Mouse (Mus musculus): Measurements from ENCODE around the gene Ank2. TPM values are rescaled to one million over a fixed set of nuclear protein-coding genes. Genes with fewer than 3 reads are reported as not detected.

The Ank2 gene
- total RNA-seq, 2 experiments from 2014 or later: 38.6 to 42.5 TPM

DNA sequence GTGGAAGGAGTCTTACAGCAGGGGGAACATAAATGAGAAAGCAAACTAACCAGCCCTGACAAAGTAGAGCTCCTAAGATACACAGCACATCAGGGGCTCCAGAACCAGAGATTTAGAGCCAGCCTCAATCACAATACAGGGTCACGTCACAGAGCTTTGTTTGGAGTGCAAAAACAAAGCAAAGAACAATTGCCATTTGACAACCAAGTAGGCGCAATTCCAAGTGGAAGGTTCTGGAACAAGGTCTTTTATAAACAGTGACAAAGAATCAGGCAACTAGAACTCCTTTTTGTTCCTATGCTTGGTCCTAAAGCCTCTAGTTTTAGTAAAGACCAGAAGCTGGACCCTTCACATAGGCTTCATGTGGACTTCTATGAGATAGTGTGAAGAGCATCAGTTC, 326.5 kb downstream of the Ank2 start:
- no peak for DNase-seq

DNA sequence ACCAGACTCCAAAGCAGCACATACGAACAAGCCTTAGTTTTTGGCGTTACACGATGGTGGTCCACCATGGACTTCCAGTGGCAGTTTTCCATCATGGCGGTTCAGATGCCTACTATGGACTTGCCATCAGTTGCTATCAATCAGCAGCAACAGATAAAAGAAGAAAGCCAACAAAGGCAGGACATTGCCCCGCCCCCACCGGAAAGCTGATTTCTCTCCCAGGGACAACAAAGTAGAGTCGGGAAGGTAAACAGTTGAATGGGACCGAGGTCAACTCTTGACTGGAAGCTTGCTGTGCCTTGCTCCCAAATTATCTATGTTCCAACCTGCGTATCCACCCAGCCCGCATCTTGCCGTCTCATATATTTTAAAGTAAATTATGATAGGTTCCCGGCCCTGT, 328.9 kb downstream of the Ank2 start:
- DNase-seq: no peak

DNA sequence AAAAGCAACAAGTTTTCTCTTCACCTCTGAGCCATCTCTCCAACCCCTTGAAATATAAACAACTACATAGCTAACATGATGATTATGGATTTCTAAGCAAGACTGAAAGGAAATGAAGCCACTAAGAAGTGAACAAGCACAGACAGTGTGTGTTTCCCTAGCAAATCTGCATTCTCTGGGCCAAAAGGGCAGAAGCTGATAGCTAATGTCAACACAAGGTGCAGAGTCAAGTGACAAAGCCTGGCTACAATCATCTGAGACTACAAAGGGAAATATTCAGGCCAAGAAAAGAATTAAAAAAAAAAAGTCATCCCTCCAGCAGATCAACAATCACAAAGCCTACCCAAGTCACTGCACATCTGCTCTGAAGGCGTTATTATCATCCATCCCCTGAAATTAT, 330.0 kb downstream of the Ank2 start:
- DNase-seq: no peak

DNA sequence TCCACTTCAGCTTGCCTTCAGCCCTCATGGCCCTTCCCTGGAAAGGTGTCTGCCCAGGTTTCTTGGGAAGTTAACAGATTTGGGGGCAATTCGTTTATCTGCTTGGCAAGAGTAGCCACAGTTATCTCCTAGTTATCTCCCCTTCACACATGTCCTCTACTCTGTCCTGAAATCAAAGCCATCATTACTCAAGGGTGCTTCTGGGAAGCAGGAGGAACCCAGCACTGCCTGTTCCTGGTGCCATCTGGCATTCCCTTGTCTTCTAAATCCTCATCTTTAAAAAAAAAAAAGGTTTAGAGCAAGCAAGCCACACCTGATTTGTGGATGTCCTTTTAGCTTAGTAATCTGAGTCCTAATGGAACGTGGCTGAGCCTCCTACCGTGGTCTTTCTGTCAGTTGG, 335.4 kb downstream of the Ank2 start:
- DNase-seq: no peak

DNA sequence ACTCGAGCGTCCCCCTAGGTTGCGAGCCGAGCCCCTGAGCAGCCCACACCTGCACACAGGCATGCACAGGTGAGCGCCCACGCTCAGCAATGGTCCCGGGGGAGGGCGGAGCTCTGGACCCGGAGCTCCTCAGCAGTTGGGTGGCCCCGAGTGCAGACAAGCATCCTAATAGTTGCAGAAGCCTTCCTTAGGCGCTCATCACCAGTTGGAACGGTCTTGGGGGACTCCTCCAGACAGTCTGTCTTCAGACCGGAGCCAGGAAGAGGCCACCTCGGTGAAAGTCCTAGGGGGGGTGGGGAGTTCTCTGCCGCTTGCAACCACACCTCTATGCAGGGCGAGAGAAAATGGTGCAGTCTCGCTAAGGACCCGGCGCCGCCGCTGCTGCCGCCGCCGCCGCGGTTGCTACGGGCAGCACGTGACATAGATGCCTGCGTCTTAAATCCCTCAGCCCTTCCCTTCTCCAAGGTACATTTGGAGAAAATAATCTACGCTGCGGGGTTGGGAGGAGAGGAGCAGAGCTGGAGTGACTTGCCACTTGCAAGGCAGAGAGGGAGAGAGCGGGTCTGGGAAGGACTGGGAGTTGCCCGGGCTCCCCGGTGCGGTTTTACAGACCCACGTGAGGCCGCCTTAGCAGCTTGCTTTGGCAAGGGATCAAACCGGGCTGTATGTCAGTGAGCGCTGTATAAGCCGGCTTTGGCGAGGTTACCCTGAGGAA, 337.0 kb downstream of the Ank2 start:
- DNase-seq: peak; percentile 63 to 65

DNA sequence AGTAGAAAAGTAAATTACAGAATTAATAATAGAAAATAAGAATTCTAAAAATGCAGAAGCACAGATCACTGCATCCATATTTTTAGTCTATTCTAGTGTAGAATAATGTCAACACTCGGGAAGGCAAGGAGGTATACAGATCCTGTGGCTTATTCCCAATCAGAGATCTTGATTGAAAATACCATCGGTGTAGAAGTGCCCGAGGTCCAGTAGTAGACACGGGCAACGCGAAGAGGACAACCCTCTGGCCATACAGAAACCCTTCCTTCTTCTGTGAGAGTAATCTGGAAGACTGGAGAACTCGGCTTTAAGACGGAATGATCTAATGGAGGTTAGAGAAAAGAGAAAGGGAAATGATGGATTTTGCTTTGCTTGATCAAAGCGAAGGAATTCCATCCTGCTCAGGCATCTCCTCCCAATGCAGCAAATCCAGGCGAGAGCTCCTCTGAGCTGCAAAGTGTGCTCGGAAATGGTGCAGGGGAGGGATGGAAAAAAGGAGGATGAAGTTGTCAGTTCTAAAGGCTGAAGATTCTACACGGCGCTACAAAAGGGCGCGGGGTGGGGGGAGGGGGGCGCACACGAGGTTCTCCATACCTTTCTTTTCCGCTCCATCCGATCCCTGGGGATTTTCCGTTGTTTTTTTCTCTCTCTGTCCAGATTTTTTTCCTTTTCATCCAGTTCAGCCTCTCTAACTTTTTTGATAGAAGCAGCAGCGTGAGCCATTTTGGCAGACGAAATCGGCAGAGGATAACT, 337.9 kb downstream of the Ank2 start:
- no peak for DNase-seq

DNA sequence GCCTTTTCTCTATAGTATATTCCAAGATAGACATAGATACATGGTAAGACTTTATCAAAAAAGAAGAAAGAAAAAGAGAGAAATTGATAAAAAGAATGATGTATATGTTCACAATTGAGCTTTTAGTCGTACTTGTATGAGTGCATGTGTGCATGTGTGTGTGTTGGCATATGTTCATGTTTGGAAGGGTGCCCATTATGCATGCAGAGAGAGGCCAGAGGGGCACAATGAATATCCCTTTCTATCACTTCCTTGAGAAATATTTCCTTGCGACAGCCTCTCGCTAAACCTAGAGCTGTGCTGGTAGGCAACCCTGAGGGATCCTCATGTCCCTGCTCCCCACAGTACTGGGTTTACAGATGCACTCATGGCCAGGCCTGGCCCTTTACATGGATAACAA, 341.4 kb downstream of the Ank2 start:
- DNase-seq: no peak

DNA sequence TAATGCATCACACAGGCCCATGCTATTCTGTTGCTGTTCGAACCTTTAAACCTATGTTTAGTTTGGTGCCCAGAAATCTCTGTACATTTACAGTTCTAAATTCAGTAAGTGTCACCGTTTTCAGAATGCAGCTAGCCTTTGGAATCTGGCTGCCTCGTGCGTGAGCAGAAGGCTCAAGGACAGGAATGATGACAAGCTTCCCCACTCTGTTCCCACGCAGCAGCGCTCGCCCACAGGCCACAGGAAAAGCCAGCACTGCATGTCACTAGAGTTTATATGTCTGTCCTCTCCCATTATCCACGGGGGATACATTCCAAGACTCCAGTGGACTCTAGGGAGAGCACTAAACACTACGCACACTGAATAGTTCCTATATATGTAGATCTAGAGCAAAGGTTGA, 343.1 kb downstream of the Ank2 start:
- DNase-seq: peak; percentile 13 to 14

DNA sequence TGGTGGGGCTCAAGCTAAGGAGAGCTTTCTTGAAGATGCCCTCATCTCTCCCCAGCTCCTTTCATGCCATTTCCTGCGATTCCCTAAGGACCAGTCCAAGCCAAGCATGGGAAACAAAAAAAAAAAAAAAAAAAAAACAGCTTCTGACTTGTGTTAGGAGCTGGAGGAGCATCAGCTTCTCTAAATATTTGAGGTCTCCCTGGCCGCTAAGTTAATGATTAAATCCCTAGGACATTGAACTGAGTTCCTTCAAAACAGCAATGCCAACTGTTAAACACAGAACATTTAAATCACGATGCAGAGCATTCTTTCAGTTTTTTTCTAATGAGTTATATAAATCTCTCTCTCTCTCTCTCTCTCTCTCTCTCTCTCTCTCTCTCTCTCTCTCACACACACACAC, 345.3 kb downstream of the Ank2 start:
- no peak for DNase-seq

DNA sequence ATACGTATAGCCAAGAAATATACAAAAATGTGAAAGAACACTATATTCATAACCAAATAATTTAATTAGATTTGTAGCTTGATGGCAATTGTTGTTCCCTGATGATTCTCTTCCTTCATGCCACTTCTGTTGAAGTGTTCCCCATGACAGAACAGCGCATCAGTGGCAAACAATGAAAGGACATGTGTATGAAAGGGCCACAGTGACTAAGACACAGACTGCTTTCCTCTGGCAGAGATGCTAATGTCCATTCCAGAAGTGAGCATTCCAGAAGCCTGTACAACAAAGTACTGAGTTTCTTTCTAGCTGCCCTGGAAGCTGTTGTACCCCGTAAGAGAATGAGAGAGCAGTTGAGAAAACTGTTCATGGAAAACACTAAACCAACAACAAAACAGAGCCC, 345.7 kb downstream of the Ank2 start:
- DNase-seq: no peak

DNA sequence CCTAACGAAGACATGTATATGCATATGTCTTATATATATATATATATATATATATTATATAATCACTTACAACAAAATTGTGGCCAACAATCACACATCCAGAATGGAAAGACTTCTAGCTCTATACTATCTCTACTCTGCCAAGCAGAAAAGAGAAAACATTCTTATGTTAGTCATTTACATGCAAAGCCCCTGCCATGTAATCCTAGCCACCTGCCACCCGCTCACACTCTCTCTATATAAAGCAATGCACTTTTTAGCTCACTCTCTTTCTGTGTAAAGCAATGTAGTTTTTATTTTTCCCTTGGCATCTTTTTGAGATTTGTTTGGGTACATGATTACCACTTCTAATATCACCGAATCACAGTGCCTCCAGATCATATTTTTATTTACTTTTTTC, 350.5 kb downstream of the Ank2 start:
- no peak for DNase-seq

DNA sequence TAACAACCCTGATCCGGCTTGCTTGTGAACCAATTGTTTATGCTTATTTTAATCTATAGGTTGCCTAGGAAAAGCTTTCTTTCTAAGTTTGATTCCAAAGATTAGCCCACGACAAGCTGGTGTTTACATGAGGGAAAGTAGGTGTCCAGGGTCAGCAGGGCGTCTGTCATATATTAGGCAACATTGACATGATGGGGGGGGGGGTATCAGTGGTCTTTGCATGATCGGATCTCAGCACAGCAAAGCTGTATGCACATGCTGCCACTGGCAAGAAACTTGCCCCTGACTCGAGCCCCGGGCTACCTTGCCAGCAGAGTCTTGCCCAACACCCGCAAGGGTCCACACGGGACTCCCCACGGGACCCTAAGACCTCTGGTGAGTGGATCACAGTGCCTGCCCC, 358.6 kb downstream of the Ank2 start:
- no peak for DNase-seq

DNA sequence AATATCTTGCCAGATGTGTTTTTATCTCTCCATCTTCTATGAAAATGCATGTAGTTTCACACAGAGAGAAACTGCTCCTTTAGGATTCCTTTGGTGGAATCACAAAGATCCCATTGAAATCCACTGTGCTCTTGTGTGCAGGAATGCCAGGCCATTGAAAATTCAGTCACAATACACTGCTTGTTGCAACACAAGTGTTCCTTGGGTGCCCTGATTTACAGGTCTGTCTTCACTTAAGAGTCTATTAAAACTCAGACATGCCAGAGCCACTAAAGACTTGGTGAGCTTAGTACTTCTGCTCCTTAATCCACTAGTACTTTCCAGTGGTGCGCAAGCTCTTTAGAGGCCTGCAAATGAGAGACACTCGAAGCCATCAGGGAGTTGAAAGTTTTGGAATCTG, 359.5 kb downstream of the Ank2 start:
- DNase-seq: no peak

DNA sequence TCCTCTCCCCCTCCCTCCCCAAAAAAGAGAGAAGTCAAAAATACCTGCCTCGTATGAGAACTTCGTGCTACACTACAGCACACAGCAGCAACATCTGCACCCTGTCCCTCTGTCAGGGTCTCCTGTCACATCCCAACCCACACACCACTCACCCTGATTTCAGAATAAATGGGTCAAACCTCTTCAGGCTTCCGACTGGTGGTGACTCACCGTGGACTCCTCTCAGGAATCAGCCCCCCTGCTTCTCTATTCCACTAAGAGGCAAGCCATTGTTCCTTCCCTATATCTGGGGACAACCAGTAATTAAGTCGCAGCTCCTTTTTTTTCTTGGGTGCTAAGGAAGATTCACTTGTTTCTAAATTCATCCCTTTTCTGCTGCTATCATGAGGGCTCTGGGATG, 361.6 kb downstream of the Ank2 start:
- DNase-seq: no peak

DNA sequence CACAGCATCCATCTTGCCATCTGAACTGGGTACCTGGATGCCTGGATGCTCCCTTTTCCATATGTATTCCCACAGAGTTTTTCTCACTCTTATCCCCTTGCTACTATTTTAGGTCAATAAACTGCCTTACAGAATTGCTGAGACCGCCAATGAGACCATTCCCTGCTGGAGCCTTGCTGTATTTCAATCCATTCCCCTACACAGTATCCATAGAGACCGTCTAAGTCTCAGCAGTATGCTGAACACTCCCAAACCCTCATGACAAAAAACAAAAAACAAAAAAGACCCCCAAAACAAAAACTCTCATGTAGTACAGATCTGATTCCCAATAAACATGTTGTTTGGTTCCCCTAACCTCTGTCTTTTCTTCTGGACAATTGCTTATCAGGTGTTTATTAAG, 365.1 kb downstream of the Ank2 start:
- DNase-seq: no peak

DNA sequence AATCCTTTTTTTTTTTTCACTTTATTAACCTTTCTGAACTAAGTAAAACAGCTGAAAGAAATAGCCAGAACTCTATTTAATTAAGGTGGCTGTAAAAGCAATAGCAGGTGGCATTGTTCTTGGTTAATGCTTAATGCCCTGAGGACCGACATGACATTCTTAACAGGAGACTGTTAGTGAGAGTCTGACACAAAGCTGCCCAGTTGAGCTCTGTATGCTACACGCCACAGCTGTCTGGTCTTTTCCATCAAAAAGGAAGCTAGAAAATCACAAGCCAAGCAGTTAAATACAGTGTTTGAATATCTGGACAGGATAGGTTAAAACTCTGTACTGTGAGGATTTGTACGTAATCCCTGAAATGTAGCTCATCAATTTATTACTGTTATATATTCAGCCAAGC, 368.1 kb downstream of the Ank2 start:
- DNase-seq: no peak

DNA sequence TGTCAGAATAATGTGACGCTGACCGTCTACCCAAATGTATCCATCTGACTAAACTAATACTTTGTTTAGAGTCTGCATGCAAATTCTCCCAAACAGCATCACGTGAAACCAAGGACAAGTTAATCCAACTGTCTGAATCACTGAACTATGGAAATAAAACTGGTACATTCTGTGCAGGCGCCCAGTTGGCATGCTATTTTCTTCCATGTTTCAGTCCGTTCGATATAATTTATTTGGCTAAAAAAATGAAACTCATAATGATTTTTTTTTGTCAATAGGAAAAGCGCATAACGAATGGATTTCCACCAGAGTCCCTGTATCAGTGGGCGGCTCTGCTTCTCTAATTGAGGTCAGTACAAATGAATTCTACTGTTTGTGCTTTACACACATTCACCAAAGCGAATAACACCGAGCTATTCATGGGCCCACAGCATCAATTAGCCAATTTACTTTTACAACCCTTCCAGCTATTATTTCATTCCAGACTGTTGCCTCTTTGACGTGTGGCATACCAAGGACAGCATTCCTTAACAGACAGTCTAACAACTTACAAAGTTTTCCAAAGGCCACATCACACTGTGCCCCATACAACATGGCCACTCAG, 368.9 kb downstream of the Ank2 start:
- DNase-seq: no peak

DNA sequence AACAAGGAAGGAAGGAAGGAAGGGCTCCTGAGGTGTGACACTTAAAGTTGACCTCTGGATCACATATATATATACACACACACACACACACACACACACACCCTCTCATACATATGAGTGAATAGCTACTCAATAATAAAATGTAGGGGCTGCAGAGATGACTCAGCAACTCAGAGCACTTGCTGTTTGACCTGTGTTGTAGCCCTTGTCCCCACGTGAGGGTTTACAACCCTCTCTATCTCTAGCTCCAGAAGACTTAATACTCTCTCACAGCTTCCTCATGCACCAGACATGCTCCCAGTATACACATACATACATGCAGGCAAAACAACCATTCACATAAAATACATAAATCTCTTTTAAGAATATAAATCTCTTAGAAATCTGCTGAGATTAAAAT, 369.4 kb downstream of the Ank2 start:
- no peak for DNase-seq

DNA sequence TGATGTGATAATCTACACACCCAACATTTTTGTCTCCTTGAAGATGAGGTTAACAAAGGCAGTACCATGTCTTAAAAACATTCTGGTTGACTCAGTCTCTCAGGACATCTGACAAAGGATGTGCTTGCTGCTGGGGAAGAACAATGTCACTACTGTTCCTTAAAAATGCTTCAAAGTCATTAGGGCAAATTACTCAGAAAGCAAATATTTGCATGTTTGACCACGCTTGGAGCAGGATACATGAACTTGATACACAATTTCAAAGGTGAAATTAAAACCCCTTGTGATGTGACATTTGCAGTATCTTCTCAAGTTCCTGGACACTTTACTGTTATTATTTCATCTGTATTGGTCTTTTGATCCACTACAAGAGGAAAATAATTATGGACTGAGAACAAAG, 371.5 kb downstream of the Ank2 start:
- no peak for DNase-seq

DNA sequence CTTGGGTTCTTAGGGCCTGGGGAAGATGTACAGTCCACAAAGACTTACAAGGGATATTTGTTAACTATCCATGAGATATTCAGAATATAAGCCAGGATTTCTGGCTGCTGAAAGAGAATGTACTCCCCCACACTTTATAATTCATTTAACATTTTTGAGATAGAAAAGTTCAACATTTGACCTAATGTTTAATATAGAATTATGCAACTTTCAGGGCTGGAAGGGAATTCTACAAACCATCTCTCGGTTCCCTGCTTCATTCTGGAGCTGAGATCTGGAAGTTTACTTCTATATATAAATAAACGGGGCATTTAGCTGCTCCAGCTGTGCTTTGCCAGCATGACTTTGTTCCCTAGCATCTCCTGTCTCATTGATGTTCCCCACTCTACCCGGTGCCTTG, 372.9 kb downstream of the Ank2 start:
- DNase-seq: no peak

DNA sequence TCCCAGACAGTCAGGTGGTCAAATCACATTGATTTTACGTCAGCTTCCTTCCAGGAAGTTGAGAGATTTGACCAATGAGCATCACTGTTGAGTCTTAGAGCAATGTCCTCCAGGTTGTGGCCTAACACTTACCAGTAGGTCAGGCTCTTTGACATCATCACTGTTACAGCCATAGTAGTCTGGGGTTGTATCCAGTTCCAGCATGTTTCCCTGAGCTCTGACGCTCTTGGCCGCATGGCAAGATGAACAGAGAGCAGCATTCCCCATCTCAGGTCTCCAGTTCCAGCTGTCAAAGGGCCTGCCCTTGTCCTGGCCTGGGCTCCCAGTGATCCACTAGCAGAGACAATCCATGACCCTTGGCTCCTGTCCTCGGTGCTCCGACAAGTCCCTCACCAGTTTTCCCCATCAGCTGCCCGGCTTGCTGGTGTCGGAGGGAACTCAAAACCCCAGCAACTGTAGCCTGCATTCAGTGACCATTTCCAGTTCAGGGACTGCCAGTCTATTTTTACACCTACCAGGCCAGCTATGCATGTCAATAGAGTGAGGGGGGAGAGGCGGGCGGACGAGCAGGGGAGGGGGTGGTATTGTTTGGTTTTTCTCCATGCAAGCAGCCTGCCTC, 374.7 kb downstream of the Ank2 start:
- DNase-seq: no peak

DNA sequence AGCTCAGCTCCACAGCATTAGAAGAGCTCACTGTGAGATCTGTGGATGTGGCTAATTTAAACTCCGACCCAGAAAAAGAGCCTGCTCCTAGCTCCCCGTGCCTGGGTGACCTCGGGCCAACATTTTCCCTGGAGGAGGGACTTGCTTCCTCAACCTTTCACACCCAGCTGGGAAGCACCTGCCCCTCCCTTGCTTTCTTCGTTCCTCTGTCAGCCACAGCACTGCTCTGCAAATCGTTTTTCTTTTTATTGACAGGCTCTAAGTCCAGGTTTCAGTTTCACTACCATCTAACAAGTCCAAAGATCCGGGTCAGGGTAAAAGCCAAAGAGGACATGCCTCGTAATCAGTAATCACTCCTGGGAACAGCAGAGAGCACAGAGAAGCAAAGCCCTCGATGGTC, 375.8 kb downstream of the Ank2 start:
- peak; percentile 17 to 28 for DNase-seq

DNA sequence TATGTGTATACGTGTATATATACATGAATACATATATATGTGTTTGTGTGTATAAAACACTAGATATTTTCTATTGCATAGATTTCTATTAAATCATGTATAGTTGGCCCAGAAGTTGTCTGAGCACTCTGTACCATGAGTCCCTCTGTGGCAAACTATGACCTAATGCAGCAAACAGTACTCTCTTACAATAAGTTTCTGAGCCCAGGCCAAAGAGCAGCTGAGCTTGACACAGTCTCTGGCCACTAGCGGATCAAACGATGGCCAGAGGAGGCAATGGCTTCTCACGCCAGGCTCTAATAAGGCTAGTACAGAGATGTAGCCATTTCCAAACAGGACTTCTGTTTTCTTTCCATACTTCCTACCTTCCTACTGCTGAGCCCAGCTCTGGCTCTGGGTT, 380.4 kb downstream of the Ank2 start:
- DNase-seq: no peak

Data from adrenal gland, postnatal 36 days (tissue).